Mouse (Mus musculus) intestine, embryonic 15.5 days (tissue): ENCODE data around the gene Wwox. TPM values are rescaled to one million over a fixed set of nuclear protein-coding genes. Genes with fewer than 3 reads are reported as not detected.
A peak's percentile ranks its signal among the peaks of the same experiment; 100 is the strongest.

Source experiments
- ATAC-seq: fragments of 200-750 bp; cut with Nextera tagmentation; 2 replicates; pipeline ENCODE4 v1.8.0; 2017; ENCODE audit warnings: moderate TSS enrichment, moderate library complexity
- H3K27ac ChIP-seq: fragments of 300-500 bp; sonication (generic); 2 replicates; pipeline ENCODE4 v1.5.1; 2015; ENCODE audit warnings: mild to moderate bottlenecking, inconsistent platforms
- H3K27me3 ChIP-seq: fragments of 300-500 bp; sonication (generic); replicated peaks from 2 replicates; pipeline ENCODE4 v1.6.1; 2015; ENCODE audit warnings: inconsistent platforms
- H3K36me3 ChIP-seq: fragments of 300-500 bp; sonication (generic); 2 replicates; pipeline ENCODE4 v1.6.1; 2015; ENCODE audit warnings: inconsistent platforms
- H3K4me1 ChIP-seq: fragments of 300-500 bp; sonication (generic); replicated peaks from 2 replicates; pipeline ENCODE4 v1.6.1; 2015; ENCODE audit warnings: inconsistent platforms
- H3K4me2 ChIP-seq: fragments of 300-500 bp; sonication (generic); replicated peaks from 2 replicates; pipeline ENCODE4 v1.6.1; 2015; ENCODE audit warnings: mild to moderate bottlenecking, inconsistent platforms
- H3K4me3 ChIP-seq: fragments of 300-500 bp; sonication (generic); replicated peaks from 2 replicates; pipeline ENCODE4 v1.5.1; 2015; ENCODE audit warnings: inconsistent platforms
- H3K9ac ChIP-seq: fragments of 300-500 bp; sonication (generic); 2 replicates; pipeline ENCODE4 v1.6.1; 2015; ENCODE audit warnings: inconsistent platforms
- H3K9me3 ChIP-seq: fragments of 300-500 bp; sonication (generic); 2 replicates; pipeline ENCODE4 v1.6.1; 2016; ENCODE audit warnings: inconsistent platforms
- WGBS: fragments of 180-500 bp; shearing (Covaris S2); methylation state at CpG from one replicate; pipeline ENCODE4 v1.1.7; 2015; 5-methylcytosine and 5-hydroxymethylcytosine counted together
- polyA plus RNA-seq: library from polyadenylated mRNA; unstranded; fragments of >200 nt; fragmentation: Nextera tagmentation; extraction: Ambion mirVana; gene quantifications from 2 replicates; pipeline ENCODE4 v1.2.1, GENCODE M21; 2015

The Wwox gene
- polyA plus RNA-seq, 1 experiment from 2014 or later: 11.6 TPM

DNA sequence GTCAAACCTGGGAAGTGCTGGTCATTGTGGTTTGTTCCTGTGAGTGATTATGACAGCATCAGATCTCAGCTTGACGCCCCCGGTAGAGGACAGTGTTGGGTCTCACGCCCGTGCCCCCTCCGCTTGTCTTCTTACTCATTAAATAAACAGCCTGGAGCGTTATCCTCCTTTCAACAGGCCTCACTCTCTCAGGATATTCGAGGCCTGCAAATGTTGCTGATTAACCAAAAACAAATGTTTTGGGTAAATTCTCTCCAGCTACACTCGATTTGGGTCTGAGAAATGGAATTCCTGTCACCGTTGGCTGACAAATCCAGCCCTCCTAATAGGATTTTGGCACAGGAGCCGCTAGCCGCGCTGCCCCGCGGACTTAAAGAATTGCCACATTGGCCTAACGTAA, 115.5 kb downstream of the Wwox start:
- no peak overlapping the region for H3K4me3 ChIP-seq
- no peak overlapping the region for H3K4me2 ChIP-seq
- H3K27ac ChIP-seq: no peak overlapping the region
- 54% methylated on average over 15 of the region's 15 CpGs for WGBS
- no peak for ATAC-seq
- no peaks in the 10 kb centered on the region for H3K27me3 ChIP-seq
- no peaks in the 10 kb centered on the region for H3K36me3 ChIP-seq
- no peaks in the 10 kb centered on the region for H3K4me1 ChIP-seq
- H3K9ac ChIP-seq: no peak overlapping the region
- H3K9me3 ChIP-seq: no peaks in the 10 kb centered on the region

DNA sequence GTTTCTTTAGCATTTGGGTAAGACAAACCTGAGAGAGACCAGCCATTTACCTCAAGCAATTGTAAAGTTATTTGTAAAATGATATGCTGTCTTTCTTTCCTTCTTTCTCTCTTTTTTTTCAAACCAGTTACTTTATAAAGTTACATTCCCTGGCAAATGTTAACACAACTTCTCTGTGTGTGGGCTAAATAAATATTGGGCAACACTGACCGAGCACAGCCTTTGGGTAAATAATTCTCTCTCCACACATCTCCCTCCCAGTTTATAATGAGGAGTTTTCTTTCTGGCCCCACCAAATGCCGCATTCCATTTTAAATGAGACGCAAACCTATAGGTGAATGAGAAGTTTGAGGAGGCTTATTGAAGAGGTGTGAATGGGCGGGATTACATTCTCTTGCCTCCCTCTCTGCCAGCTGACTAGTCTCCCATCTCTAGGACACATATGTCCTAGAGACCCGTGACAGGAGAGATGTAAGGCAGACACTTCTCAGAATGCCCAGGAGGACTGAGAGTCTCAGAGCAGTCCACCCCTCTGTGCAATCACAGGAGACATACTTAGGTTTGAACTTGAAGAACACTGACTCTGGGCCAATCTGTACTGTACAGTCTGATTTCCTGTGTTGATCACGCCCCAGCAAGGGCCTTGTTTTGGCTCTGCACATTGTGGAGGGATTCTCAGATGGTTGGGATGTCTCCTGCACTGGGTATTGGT, 116.2 kb downstream of the Wwox start:
- no peaks in the 10 kb centered on the region for H3K27me3 ChIP-seq
- ATAC-seq: no peak
- no peaks in the 10 kb centered on the region for H3K36me3 ChIP-seq
- no peak overlapping the region for H3K4me3 ChIP-seq
- H3K9me3 ChIP-seq: no peaks in the 10 kb centered on the region
- H3K4me2 ChIP-seq: no peak overlapping the region
- H3K27ac ChIP-seq: no peak overlapping the region
- no peak overlapping the region for H3K9ac ChIP-seq
- 62% methylated on average over 6 of the region's 6 CpGs for WGBS
- no peaks in the 10 kb centered on the region for H3K4me1 ChIP-seq

DNA sequence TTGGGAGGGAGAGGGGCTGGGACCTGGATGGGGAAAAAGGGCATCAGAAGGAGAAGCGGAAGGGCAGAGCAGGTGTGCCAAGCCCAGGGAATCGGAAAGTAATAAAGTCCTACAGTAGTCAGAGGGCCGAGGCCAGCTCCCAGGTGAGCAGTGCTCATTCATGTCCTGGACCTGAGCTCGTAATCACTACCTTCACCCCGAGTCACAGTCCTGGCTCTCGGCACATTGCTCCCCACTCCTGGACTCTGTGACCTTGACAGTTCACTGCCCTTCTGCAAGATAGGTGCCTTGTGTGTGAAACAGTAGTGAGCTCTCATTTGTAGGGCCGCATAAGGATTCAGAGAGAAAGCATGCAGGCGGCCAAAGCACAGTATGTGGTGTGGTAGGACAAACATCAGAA, 121.7 kb downstream of the Wwox start:
- no peak overlapping the region for H3K4me3 ChIP-seq
- 80% methylated on average over 8 of the region's 8 CpGs for WGBS
- H3K27me3 ChIP-seq: no peaks in the 10 kb centered on the region
- H3K27ac ChIP-seq: no peak overlapping the region
- no peak overlapping the region for H3K9ac ChIP-seq
- H3K36me3 ChIP-seq: no peaks in the 10 kb centered on the region
- H3K9me3 ChIP-seq: no peaks in the 10 kb centered on the region
- H3K4me1 ChIP-seq: no peaks in the 10 kb centered on the region
- ATAC-seq: peak; percentile 58
- no peak overlapping the region for H3K4me2 ChIP-seq

DNA sequence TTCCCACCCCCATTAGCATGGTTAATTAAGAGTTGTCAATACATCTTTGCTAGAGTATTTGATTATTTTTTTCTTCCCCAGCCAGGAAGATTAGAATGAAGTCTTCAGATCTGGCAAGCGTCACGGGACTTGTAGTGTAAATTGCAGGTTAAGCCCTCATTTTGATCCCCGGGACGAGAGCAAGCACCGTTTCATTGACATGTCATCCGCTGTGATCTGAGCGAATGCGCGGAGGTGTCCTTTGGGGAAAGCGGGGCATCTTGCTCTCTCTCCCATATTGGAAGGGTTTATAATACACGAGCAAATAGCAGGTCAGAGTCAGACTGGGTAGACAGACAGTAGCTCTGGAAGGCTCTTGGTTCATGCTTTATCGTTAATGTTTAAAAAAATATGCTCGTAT, 123.0 kb downstream of the Wwox start:
- Histone ChIP-seq H3K27ac (no peak overlapping the region), H3K9ac (no peak overlapping the region), H3K9me3 (no peaks in the 10 kb centered on the region), H3K4me2 (no peak overlapping the region), H3K27me3 (no peaks in the 10 kb centered on the region), H3K4me3 (no peak overlapping the region), H3K4me1 (no peaks in the 10 kb centered on the region), H3K36me3 (no peaks in the 10 kb centered on the region)
- ATAC-seq: no peak
- WGBS: 84% methylated on average over 13 of the region's 13 CpGs

DNA sequence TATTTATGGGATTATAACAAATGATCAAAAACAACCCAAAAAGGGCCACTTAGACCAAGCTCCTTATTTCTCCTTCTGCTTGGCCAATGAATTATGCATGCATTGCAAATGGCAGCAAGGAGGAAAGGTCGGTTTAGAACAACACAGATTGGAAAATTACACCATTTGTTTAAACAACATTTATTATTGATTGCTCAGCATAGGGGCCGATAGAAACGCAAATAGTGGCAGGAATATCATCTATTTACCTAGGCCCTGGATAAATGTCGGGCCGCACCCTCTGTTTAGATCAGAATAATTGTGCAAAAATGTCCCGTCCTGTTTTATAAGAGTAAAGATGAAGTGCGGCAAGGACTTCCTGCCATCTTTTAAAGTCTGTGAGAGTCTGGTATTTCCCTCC, 123.9 kb downstream of the Wwox start:
- Histone ChIP-seq H3K9ac (no peak overlapping the region), H3K4me1 (no peaks in the 10 kb centered on the region), H3K36me3 (no peaks in the 10 kb centered on the region), H3K4me2 (no peak overlapping the region), H3K4me3 (no peak overlapping the region), H3K27me3 (no peaks in the 10 kb centered on the region), H3K27ac (no peak overlapping the region), H3K9me3 (no peaks in the 10 kb centered on the region)
- ATAC-seq: no peak
- 68% methylated on average over 7 of the region's 7 CpGs for WGBS

DNA sequence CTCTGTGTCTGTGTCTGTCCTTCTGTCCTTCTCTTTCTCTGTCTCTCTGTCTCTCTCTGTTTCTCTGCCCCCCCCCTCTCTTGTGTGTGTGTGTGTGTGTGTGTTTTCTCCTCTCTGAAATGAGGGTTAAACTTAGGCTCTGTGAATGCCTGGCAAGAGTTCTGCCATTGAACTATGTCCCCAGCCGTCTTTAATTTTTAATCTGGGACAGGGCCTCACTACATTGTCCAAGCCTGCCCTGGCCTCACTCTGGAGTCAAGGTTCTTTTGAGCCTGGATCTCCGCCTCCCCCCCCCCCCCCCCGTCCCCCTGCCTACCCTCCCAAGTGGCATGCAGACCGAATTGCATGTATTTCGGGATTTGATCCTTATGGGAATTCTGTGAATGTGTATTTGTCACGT, 124.6 kb downstream of the Wwox start:
- H3K9me3 ChIP-seq: no peaks in the 10 kb centered on the region
- no peaks in the 10 kb centered on the region for H3K27me3 ChIP-seq
- H3K4me3 ChIP-seq: no peak overlapping the region
- WGBS: 81% methylated on average over 6 of the region's 6 CpGs
- H3K4me1 ChIP-seq: no peaks in the 10 kb centered on the region
- no peak overlapping the region for H3K27ac ChIP-seq
- no peaks in the 10 kb centered on the region for H3K36me3 ChIP-seq
- no peak overlapping the region for H3K4me2 ChIP-seq
- no peak for ATAC-seq
- no peak overlapping the region for H3K9ac ChIP-seq

DNA sequence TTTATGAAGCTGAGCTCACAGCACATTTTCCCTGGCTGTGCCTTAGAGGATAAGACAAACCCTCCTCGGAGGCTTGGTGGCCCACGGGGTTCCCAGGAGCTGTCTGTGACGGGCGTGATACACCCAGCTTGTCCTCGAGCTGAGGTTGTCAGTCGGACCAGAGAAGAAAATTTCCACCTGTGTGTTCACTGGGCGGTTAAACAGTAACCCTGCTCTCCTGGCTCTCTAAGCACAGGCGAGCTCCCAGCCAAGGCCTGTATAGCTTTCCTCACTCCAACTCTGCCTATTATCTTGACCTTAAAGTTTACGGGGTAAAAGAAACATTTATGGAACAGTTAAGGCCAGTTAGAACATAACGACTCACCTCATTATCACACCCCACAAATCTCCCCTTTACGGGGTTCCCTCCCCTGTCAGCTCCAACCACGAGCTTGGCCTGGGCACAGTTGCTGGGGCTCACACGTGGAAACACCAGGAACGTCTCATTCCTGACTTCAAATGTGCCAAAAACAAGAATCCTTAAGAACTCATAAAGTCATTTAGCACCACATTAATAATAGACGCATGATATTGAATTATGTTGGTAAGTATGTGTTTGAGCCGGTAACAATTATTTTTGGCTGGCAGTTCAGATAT, 129.2 kb downstream of the Wwox start:
- Histone ChIP-seq H3K36me3 (no peaks in the 10 kb centered on the region), H3K9me3 (no peaks in the 10 kb centered on the region), H3K4me2 (no peak overlapping the region), H3K9ac (no peak overlapping the region), H3K4me1 (no peaks in the 10 kb centered on the region), H3K27me3 (no peaks in the 10 kb centered on the region), H3K4me3 (no peak overlapping the region), H3K27ac (no peak overlapping the region)
- ATAC-seq: peak; percentile 75
- 61% methylated on average over 16 of the region's 16 CpGs for WGBS

DNA sequence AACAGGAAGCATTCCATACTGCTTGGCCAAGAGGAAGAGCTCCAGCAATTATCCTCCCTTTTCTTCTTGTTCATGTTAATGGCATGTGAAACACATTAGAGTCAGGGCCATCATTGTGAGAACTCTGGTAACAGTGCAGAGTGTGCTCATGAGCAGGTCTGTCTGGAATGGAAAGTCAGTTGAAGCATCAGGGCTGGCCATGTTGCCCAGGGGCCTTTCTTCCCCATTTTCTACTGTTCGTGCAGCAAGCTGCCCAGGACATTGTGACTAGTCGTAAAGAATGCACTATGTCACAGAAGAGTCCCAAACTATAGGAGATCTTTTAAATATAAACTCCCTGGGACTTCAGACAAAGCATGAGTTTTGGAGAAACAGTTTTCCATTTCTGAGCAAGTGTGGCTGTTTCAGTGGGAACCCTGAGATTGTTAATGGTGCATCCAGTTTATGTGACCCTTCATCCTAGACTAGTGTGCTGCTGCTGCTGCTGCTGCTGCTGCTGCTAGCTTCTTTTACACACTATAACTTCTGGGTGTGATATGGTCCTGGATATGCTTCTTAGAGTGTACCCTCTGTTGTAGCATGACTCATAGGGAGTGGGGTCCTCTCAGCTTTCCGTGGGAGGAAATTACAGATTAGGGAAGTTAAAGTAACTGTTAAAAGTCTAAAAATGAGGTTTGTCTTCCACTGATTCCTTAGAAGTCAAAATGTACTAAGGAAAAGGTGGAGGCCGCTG, 133.7 kb downstream of the Wwox start:
- H3K9ac ChIP-seq: no peak overlapping the region
- no peak for ATAC-seq
- H3K36me3 ChIP-seq: no peaks in the 10 kb centered on the region
- H3K27me3 ChIP-seq: no peaks in the 10 kb centered on the region
- no peak overlapping the region for H3K27ac ChIP-seq
- H3K4me1 ChIP-seq: no peaks in the 10 kb centered on the region
- 78% methylated on average over 4 of the region's 4 CpGs for WGBS
- no peak overlapping the region for H3K4me3 ChIP-seq
- no peak overlapping the region for H3K4me2 ChIP-seq
- no peaks in the 10 kb centered on the region for H3K9me3 ChIP-seq

DNA sequence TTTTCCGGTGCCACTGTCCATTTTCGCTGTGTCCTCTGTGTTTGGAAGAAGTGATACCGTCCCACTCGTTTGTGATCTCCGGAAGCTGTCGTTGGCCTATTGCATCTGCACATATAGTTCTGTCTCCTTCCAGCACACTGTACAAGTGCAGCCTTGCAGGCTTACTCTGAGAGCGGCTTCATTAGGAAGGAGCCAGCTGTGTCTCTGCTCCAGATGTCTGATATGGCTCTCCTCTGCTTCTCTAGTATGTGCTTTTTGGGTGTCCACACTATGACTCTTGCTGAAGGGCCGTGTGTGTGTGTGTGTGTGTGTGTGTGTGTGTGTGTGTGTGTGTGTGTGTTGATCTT, 134.3 kb downstream of the Wwox start:
- Histone ChIP-seq H3K9me3 (no peaks in the 10 kb centered on the region), H3K4me1 (no peaks in the 10 kb centered on the region), H3K4me3 (no peak overlapping the region), H3K27me3 (no peaks in the 10 kb centered on the region), H3K4me2 (no peak overlapping the region), H3K27ac (no peak overlapping the region), H3K36me3 (no peaks in the 10 kb centered on the region), H3K9ac (no peak overlapping the region)
- no peak for ATAC-seq
- 82% methylated on average over 8 of the region's 8 CpGs for WGBS

DNA sequence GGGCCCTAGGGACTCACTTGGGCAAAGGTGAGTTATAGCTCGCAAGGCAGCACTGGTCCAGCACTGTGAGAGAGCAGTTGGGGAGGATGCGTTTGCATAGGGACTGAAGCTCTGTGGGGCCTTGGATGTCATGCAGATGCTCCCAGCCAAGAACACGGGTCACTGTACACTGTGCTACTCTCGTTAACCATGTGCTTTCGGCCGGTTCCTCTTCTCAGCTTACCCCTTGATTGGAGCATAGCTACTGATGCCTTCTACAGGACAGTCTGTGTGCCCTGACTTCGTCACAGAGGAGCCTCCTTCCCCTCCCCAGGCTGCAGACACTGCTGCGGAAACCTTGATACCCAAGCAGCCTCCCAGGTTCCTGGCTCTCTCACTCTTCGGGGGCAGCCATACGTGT, 139.8 kb downstream of the Wwox start:
- no peak overlapping the region for H3K4me2 ChIP-seq
- no peak overlapping the region for H3K27ac ChIP-seq
- H3K27me3 ChIP-seq: no peaks in the 10 kb centered on the region
- no peaks in the 10 kb centered on the region for H3K36me3 ChIP-seq
- 78% methylated on average over 10 of the region's 10 CpGs for WGBS
- H3K4me3 ChIP-seq: no peak overlapping the region
- no peak for ATAC-seq
- no peaks in the 10 kb centered on the region for H3K9me3 ChIP-seq
- no peak overlapping the region for H3K9ac ChIP-seq
- H3K4me1 ChIP-seq: no peaks in the 10 kb centered on the region

DNA sequence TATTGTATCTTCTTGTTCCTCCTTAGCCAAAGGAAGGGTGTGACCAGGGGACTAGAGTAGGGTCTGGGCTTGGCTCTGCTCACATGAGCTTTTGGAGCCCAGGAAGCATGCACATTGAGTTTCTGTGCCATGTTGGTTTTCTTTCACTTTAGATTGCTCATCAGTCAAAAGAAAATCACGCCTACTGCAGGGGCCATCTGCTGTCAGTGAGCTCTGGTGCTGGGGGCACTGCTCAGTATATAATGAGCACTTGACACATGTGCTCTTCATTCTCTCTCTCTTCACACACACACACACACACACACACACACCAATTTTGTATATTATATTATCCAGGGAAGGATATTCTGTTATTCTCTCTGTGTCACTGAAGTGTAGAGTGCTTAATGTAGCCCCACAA, 141.2 kb downstream of the Wwox start:
- no peaks in the 10 kb centered on the region for H3K4me1 ChIP-seq
- no peak for ATAC-seq
- WGBS: 93% methylated on average over 1 of the region's 1 CpGs
- H3K9ac ChIP-seq: no peak overlapping the region
- H3K9me3 ChIP-seq: no peaks in the 10 kb centered on the region
- no peak overlapping the region for H3K4me3 ChIP-seq
- no peaks in the 10 kb centered on the region for H3K27me3 ChIP-seq
- no peak overlapping the region for H3K27ac ChIP-seq
- H3K4me2 ChIP-seq: no peak overlapping the region
- no peaks in the 10 kb centered on the region for H3K36me3 ChIP-seq

DNA sequence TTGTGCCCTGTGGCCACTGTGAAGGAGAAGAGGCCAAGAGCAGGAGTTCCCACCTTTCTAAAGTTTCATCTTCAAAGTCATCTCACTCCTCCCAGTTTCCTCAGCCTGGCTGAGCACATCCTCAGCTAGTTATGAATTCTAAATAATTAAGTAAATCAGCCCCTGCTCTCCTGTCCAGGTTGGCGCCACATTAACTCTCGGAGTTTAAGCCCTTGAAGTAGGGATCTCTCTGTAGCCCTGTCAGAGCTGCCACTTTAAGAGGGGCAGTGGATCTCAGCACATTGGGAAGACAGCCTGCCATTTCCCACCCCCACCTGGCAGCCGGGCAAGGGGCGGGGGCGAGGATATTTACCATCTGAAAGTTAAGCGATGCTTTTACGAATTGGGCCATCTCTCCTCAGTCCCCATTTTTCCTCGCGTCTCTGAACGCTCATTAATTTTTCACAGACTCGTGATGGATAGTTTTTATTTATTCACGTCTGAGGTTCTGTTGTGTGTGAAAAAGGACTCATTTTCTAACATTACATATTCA, 150.9 kb downstream of the Wwox start:
- Histone ChIP-seq H3K36me3 (no peaks in the 10 kb centered on the region), H3K4me1 (0 out of 2 replicates have a peak, but pooled peaks cover 3% of the 10 kb centered on the region), H3K4me3 (no peak overlapping the region), H3K4me2 (no peak overlapping the region), H3K27ac (no peak overlapping the region), H3K9ac (no peak overlapping the region), H3K9me3 (no peaks in the 10 kb centered on the region), H3K27me3 (no peaks in the 10 kb centered on the region)
- 89% methylated on average over 12 of the region's 12 CpGs for WGBS
- ATAC-seq: no peak
